Mouse (Mus musculus): ENCODE measurements at regions not wholly inside any gene's neighbourhood (a gene's known extent, or its start where the extent isn't known, plus 50 kb on each side); places are given as distances from the start of the nearest gene placed in this dataset.
"Not testable (repeated sequence)": the region's sequence is repeated elsewhere in the genome, so short reads cannot be mapped to it uniquely, and the experiment has no call there.

- no peak for DNase-seq
Observed at GRCm38 (mm10) chr17:4024384-4024783, 328.3 kb upstream of the Nox3 start.

GRCm38 (mm10) chr17:4029202-4029601, 333.1 kb upstream of the Nox3 start:
- DNase-seq, result no peak

- peak; percentile 34 for DNase-seq
Observed at GRCm38 (mm10) chr17:4034816-4035360, 338.8 kb upstream of the Nox3 start.

- peak; percentile 94 for DNase-seq
Observed at GRCm38 (mm10) chr17:4040104-4040664, 344.1 kb upstream of the Nox3 start.

- not testable (repeated sequence) for DNase-seq
Observed at GRCm38 (mm10) chr17:4060186-4060585, 364.1 kb upstream of the Nox3 start.

GRCm38 (mm10) chr17:4073381-4073780, 377.3 kb upstream of the Nox3 start:
- DNase-seq, result no peak

GRCm38 (mm10) chr17:4080564-4080963, 384.5 kb upstream of the Nox3 start:
- no peak for DNase-seq

- no peak for DNase-seq
Observed at GRCm38 (mm10) chr17:4094621-4095020, 398.6 kb upstream of the Nox3 start.

- DNase-seq, result no peak
Observed at GRCm38 (mm10) chr17:4103321-4103720, 407.3 kb upstream of the Nox3 start.

- DNase-seq, result no peak
Observed at GRCm38 (mm10) chr17:4109263-4109662, 413.2 kb upstream of the Nox3 start.

- no peak for DNase-seq
Observed at GRCm38 (mm10) chr17:4113021-4113420, 417.0 kb upstream of the Nox3 start.

- no peak for DNase-seq
Observed at GRCm38 (mm10) chr17:4116476-4116875, 420.4 kb upstream of the Nox3 start.

- DNase-seq, result peak; percentile 40
Observed at GRCm38 (mm10) chr17:4133678-4134077, 437.6 kb upstream of the Nox3 start.

GRCm38 (mm10) chr17:4163502-4163901, 467.4 kb upstream of the Nox3 start:
- no peak for DNase-seq

GRCm38 (mm10) chr17:4173951-4174361, 477.9 kb upstream of the Nox3 start:
- peak; percentile 96 for DNase-seq

- peak; percentile 76 for DNase-seq
Observed at GRCm38 (mm10) chr17:4175006-4175405, 478.9 kb upstream of the Nox3 start.

- no peak for DNase-seq
Observed at GRCm38 (mm10) chr17:4176524-4176923, 480.5 kb upstream of the Nox3 start.

GRCm38 (mm10) chr17:4177485-4178150, 481.6 kb upstream of the Nox3 start:
- DNase-seq, result peak; percentile 37

GRCm38 (mm10) chr17:4179271-4179670, 483.2 kb upstream of the Nox3 start:
- DNase-seq, result peak; percentile 71

- DNase-seq, result no peak
Observed at GRCm38 (mm10) chr17:4182106-4182505, 486.0 kb upstream of the Nox3 start.

GRCm38 (mm10) chr17:4186802-4187201, 490.7 kb upstream of the Nox3 start:
- DNase-seq, result peak; percentile 89

- DNase-seq, result peak; percentile 56
Observed at GRCm38 (mm10) chr17:4187606-4188005, 491.5 kb upstream of the Nox3 start.

- peak; percentile 69 for DNase-seq
Observed at GRCm38 (mm10) chr17:4196793-4197448, 500.9 kb upstream of the Nox3 start.

- DNase-seq, result peak; percentile 70
Observed at GRCm38 (mm10) chr17:4198001-4198400, 501.9 kb upstream of the Nox3 start.
